Mouse (Mus musculus): ENCODE measurements around the gene Vangl2. TPM values are rescaled to one million over a fixed set of nuclear protein-coding genes. Genes with fewer than 3 reads are reported as not detected.

Gene Vangl2
- 68.5 and 70.9 TPM in 2 replicates for polyA plus RNA-seq (2012; rRNA removed)

GRCm38 (mm10) chr1:172028394-172029275 lies at the start of gene Vangl2:
TSS of gene Vangl2 (minus strand) at chr1:172028444.

GRCm38 (mm10) chr1:172057491-172057921 lies 29.3 kb upstream of the Vangl2 start, which contains the start of gene Nhlh1:
TSS of gene Nhlh1 (minus strand) at chr1:172057573.

Other genes starting within 250 kb of the Vangl2 start
- 0.49 and 0.87 TPM in 2 replicates for gene Cd84, start 188.7 kb downstream of the Vangl2 start, polyA plus RNA-seq (2012; rRNA removed)
- gene Gm10521, start 132.8 kb downstream of the Vangl2 start, polyA plus RNA-seq (2012; rRNA removed) = 0.06 TPM in 2 replicates
- gene Slamf6, start 110.9 kb downstream of the Vangl2 start, polyA plus RNA-seq (2012; rRNA removed) = 0.11 and 0.12 TPM in 2 replicates
- 27.7 and 34.4 TPM in 2 replicates for gene Nhlh1, start 29.1 kb upstream of the Vangl2 start, polyA plus RNA-seq (2012; rRNA removed)
- 114 and 141 TPM in 2 replicates for gene Copa, start 54.1 kb upstream of the Vangl2 start, polyA plus RNA-seq (2012; rRNA removed)
- 101 and 120 TPM in 2 replicates for gene Ncstn, start 54.4 kb upstream of the Vangl2 start, polyA plus RNA-seq (2012; rRNA removed)
- 101 and 117 TPM in 2 replicates for gene Pex19, start 98.3 kb upstream of the Vangl2 start, polyA plus RNA-seq (2012; rRNA removed)
- gene Dcaf8, start 119.6 kb upstream of the Vangl2 start, polyA plus RNA-seq (2012; rRNA removed) = 109 TPM in 2 replicates
- 189 and 197 TPM in 2 replicates for gene Pea15a, start 178.4 kb upstream of the Vangl2 start, polyA plus RNA-seq (2012; rRNA removed)
- gene Casq1, start 191.4 kb upstream of the Vangl2 start, polyA plus RNA-seq (2012; rRNA removed) = 7.0 and 8.0 TPM in 2 replicates
- 0.04 TPM in 2 replicates for gene Atp1a4, start 230.0 kb upstream of the Vangl2 start, polyA plus RNA-seq (2012; rRNA removed)
- gene Igsf8, start 233.2 kb upstream of the Vangl2 start, polyA plus RNA-seq (2012; rRNA removed) = 84.0 and 115 TPM in 2 replicates